Mouse (Mus musculus) left cerebral cortex, adult 8-10 months (tissue): ENCODE data around the gene P2ry6. TPM values are rescaled to one million over a fixed set of nuclear protein-coding genes. Genes with fewer than 3 reads are reported as not detected.

Source experiments
- DNase-seq, 2 experiments: peaks; one replicate each; pipeline ENCODE4 v3.0.0; 2022; ENCODE audit warnings: low spot score in 2 of 2
- total RNA-seq, 4 experiments: library from RNA; stranded (reverse); gene quantifications; 2 replicates each; pipeline ENCODE4 v1.2.4; 2022

P2ry6 gene
- total RNA-seq, 4 experiments from 2014 or later: 2.0 to 7.4 (median 4.9) TPM

DNA sequence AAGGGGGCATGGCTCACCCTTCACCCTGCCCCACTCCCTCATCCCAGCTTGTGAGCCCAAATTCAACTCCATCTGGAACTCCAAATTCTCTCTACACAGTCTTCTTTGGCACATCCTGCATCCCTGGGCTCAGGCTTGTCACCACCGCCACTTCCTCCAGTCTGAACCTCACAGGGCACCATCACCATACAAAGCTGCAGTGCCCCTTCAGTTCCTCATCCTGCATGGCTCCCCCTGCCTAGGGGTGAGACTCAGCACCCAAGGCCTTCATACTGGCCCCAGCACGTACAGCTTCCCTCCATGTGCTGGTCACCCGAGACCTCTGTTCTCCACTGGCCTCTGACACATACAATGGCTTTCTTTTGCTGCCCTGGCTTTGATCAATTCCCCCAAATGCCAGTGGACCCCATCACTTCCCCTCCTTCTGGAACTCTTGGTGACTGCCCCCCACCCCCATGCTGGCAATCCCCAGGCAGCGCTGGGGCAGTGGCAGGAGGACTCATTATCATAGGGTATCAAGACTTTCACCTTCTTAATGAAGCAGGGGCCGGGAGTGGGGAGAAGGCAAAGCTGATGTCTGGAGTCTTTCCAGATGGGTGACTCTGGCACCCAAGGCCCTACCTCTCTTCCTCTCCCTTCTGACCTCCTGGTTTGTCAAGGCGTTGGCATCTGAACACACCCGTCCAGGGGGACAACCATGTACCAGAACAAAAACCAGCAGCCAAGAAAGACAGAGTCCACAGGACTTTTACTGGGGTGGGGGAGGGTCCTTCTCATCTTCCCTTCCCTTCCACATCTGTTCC lies 55.2 kb downstream of the P2ry6 start:
- no peak for DNase-seq

- no peak for DNase-seq
Observed at GRCm38 (mm10) chr7:100918176-100918575, 56.3 kb downstream of the P2ry6 start.

GRCm38 (mm10) chr7:100917751-100918150 lies 56.7 kb downstream of the P2ry6 start:
- no peak for DNase-seq

DNA sequence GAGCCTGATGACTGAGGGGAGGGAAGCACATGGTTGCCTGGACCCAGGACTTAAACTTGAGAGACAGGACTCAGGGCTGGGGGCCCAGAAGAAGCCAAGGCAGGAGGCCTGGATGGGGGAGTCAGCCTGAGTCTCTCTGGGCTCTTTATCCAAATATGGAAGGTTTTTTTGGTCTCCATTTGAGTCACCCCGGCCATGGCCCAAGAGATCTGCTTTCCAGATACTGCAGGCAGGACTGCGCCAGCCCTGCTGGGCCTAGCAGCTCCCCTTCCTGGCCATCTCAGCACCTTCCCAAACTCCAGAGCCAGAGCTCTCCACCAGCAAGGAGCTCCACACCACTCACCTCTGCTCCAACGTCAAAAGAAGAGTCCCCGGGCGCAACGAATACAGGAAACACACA lies 57.9 kb downstream of the P2ry6 start:
- DNase-seq: no peak

DNA sequence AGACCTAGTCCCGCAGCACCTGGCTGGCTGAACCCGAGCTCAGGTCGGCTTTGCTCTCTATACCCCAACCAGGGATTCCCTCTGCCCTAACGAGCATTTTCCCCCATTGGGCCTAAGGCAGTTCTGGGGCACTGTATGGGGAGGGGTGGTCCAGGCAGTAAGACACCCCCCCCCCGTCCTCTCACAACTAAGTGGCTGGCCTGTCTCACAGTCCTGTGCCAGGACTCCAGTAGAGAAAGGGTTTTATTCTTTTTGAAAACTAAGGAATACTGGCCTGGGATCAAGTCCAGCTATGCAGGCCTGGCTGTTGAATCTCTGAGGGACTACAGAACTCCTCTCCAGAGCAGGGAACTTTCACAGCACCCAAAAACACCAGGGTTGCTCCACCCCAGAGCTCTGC lies 59.2 kb downstream of the P2ry6 start:
- no peak for DNase-seq

GRCm38 (mm10) chr7:100911791-100912190 lies 62.7 kb downstream of the P2ry6 start:
- DNase-seq: no peak

- no peak for DNase-seq
Observed at GRCm38 (mm10) chr7:100911246-100911770, 63.1 kb downstream of the P2ry6 start.

GRCm38 (mm10) chr7:100908567-100908966 lies 65.9 kb downstream of the P2ry6 start:
- no peak for DNase-seq

DNA sequence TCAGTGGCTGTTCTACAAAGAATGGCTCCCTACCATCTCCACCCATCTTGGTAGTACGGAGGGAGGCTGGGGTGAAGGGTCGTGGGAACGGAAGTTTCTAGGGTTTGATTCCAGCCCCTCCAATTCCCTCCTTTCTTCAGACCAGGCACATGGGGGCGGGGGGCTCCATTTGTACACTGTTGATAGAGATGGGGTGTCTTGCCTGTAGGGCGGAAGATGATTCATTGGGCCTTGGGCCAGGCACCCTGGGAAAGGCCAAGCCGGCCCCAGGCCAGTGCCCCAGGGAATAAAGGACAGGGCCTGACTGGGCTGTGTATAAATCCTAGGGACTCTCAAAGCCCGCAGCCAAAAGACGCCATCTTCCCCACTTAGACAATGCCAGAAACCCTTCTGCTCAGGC lies 66.4 kb downstream of the P2ry6 start:
- no peak for DNase-seq

GRCm38 (mm10) chr7:100907231-100907630 lies 67.2 kb downstream of the P2ry6 start:
- DNase-seq: peak in 1 of 2 experiments; percentile 88

GRCm38 (mm10) chr7:100906029-100906789 lies 68.2 kb downstream of the P2ry6 start:
- DNase-seq: no peak

DNA sequence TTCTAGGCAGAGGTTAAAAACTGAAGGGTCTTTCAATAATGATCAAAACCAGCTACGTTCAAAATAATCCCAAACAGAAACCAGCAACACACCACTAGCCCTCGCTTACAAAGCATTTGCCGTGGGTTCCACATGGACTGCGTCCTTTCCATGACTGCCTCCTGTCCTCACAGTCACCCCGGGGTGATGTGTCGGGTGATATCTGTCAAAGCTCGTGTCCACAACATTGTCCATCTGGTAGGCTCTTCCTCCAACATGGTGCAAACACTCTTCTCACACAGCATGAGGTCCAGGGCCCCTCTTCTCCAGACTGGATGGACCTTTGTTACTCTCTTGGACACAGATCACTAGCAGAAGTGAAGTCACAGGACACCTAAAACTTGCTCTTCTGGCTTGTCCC lies 69.4 kb downstream of the P2ry6 start:
- no peak for DNase-seq

GRCm38 (mm10) chr7:100904612-100905011 lies 69.8 kb downstream of the P2ry6 start:
- DNase-seq: no peak

DNA sequence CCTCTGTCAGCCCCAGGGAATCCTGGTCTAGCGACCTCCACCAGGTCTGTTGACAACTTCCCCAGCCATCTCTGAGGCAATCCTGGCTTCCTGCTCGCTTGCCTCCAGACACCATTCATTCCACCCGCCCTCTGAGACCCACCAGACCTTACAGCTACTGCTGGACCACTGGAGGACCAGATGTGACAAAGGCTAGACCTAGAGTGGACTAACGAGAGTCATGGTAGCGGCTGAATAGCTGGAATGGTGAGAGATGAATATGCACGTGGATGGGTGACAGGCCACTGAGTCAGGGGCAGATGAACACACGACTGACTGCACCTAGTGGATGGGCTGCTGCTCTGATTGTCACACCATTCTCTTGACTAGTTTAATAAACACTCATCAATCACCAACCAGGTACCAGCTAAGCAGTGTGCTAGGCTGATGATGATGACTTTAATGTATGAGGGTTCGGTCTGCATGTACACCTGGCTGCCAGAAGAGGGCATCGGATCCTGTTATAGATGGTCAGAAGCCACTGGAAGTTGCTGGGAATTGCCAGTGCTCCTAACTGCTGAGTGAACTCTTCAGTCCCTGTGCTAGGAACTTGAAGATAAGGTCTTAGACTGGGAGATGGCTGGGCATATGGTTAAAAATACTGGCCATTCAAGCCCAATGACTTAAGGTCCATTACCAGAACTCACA lies 71.9 kb downstream of the P2ry6 start:
- no peak for DNase-seq

- DNase-seq: no peak
Observed at GRCm38 (mm10) chr7:100897828-100898227, 76.6 kb downstream of the P2ry6 start.

GRCm38 (mm10) chr7:100894833-100895226 lies 79.6 kb downstream of the P2ry6 start:
- DNase-seq: no peak

DNA sequence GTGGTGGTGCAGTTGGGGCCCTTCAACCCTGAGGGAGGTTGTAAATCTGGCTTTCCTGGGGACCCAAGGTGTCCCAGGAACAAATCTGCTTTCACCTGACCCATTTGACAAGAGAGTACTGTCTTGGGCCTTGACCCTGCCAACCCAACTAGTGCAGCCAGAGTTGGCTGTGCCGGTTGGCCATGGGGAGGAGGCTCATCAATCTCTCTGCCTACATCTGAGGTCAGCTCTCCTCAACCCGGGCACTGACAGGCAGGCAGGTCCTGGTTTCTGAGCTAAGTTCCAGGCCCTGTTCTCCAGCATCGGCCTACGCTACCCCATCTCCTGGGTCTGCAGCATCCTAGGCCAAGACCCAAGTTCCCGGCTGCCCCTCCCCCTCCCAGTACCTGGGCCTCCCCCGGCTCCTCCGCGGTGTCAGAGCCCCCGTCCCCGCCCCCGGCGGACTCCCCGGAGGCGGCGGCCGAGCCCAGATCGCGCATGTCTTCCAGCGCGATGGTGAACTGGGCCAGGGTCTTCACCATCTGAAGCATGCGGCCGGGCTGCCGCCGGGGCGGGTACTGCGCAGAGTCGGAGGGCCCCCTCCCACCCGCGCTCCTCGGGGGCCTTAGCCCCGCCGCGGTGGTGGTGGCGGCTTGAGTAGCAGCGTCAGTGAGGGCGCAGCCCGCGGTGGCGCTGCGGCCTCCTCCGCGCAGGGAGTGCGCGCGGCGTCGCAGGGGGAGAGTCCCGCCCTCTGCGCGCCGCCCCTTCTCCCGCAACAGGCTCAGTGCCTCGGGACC lies 80.2 kb downstream of the P2ry6 start:
- peak; percentile 56 to 67 for DNase-seq

- peak in 1 of 2 experiments; percentile 70 for DNase-seq
Observed at GRCm38 (mm10) chr7:100893249-100894056, 81.0 kb downstream of the P2ry6 start.
